Mouse (Mus musculus) liver, postnatal 0 days (tissue): ENCODE measurements around the gene Map7.

Experiments used
- CTCF ChIP-seq: sonication (generic); IDR thresholded peaks from 2 replicates; pipeline ENCODE4 v1.5.1; 2016; ENCODE audit warnings: antibody characterized with exemption, low read depth
- EP300 ChIP-seq: IDR thresholded peaks from 2 replicates; pipeline ENCODE4 v1.6.1; 2016; ENCODE audit warnings: antibody characterized with exemption, low read depth, mild to moderate bottlenecking

DNA sequence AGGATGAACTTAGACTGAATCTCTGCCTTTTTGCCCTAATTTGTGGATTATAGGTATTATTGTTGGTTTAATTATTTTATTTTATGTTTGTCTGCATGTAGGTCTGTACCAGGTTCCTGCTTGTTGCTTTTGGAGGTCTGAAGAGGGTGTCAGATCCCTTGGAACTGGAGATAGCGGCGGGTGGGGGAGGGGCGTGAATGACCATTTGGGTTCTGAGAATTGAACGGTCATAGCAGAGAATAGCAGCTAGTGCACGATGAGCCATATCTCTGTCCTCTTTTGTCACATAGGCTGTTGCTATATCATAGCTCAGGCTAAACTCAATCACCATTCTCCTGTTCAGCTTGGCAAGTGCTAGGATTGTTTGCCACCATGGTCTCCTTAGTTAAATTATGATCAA, 169.2 kb downstream of the Map7 start:
- TF ChIP-seq CTCF (no peak), EP300 (no peak)
